Mouse (Mus musculus) left cerebral cortex, adult 18-20 months (tissue): ENCODE measurements around the gene Tomm22. TPM values are rescaled to one million over a fixed set of nuclear protein-coding genes. Genes with fewer than 3 reads are reported as not detected.
A peak's percentile ranks its signal among the peaks of the same experiment; 100 is the strongest.

Source experiments
- DNase-seq, 2 experiments: peaks; one replicate each; pipeline ENCODE4 v3.0.0; 2021 to 2022; ENCODE audit warnings: low spot score in 2 of 2, mixed read lengths in 1 of 2
- total RNA-seq, 2 experiments: library from RNA; stranded (reverse); gene quantifications; 2 replicates each; pipeline ENCODE4 v1.2.3; 2021

Tomm22 gene
- total RNA-seq, 2 experiments from 2014 or later = 102 to 108 TPM

- no peak for DNase-seq
Observed at GRCm38 (mm10) chr15:79684616-79685015, 14.0 kb downstream of the Tomm22 start.

- DNase-seq = no peak
Observed at GRCm38 (mm10) chr15:79685141-79685641, 14.5 kb downstream of the Tomm22 start.

GRCm38 (mm10) chr15:79686046-79686869 is 15.6 kb downstream of the Tomm22 start:
- no peak for DNase-seq

GRCm38 (mm10) chr15:79687175-79687574 is 16.5 kb downstream of the Tomm22 start:
- DNase-seq = peak; percentile 22 to 41

- peak; percentile 96 to 97 for DNase-seq
Observed at GRCm38 (mm10) chr15:79687646-79688267, 17.1 kb downstream of the Tomm22 start, which contains the start of gene Josd1. Gene Josd1, minus strand, starts transcription at chr15:79687919.

- no peak for DNase-seq
Observed at GRCm38 (mm10) chr15:79688268-79688956, 17.8 kb downstream of the Tomm22 start.

- no peak for DNase-seq
Observed at GRCm38 (mm10) chr15:79689662-79690425, 19.2 kb downstream of the Tomm22 start.

- DNase-seq = peak; percentile 94 to 97
Observed at GRCm38 (mm10) chr15:79690426-79691022, 19.9 kb downstream of the Tomm22 start, which contains the start of gene Gtpbp1. Gene Gtpbp1, plus strand, starts transcription at chr15:79690845.

GRCm38 (mm10) chr15:79691023-79691508 is 20.4 kb downstream of the Tomm22 start:
- no peak for DNase-seq

GRCm38 (mm10) chr15:79692334-79692733 is 21.7 kb downstream of the Tomm22 start:
- no peak for DNase-seq

GRCm38 (mm10) chr15:79693740-79694139 is 23.1 kb downstream of the Tomm22 start:
- no peak for DNase-seq

- no peak for DNase-seq
Observed at GRCm38 (mm10) chr15:79694512-79694911, 23.9 kb downstream of the Tomm22 start.

- no peak for DNase-seq
Observed at GRCm38 (mm10) chr15:79695516-79695915, 24.9 kb downstream of the Tomm22 start.

- no peak for DNase-seq
Observed at GRCm38 (mm10) chr15:79696508-79696907, 25.8 kb downstream of the Tomm22 start.

GRCm38 (mm10) chr15:79697011-79697410 is 26.4 kb downstream of the Tomm22 start:
- DNase-seq = no peak

- no peak for DNase-seq
Observed at GRCm38 (mm10) chr15:79697558-79698187, 27.0 kb downstream of the Tomm22 start.

- DNase-seq = no peak
Observed at GRCm38 (mm10) chr15:79706603-79707214, 36.0 kb downstream of the Tomm22 start.

- DNase-seq = no peak
Observed at GRCm38 (mm10) chr15:79708229-79708822, 37.7 kb downstream of the Tomm22 start.

GRCm38 (mm10) chr15:79715646-79716045 is 45.0 kb downstream of the Tomm22 start:
- DNase-seq = no peak
